Mouse (Mus musculus) forebrain, embryonic 13.5 days (tissue): ENCODE results near the gene Helz2. TPM values are rescaled to one million over a fixed set of nuclear protein-coding genes. Genes with fewer than 3 reads are reported as not detected.

Experiments used
- ATAC-seq: fragments of 200-750 bp; cut with Nextera tagmentation; 2 replicates; pipeline ENCODE4 v1.8.0; 2017
- H3K27ac ChIP-seq: fragments of 300-500 bp; sonication (generic); 2 replicates; pipeline ENCODE4 v1.5.1; 2015; ENCODE audit warnings: inconsistent platforms, mild to moderate bottlenecking, moderate library complexity
- H3K27me3 ChIP-seq: fragments of 300-500 bp; sonication (generic); 2 replicates; pipeline ENCODE4 v1.6.1; 2015; ENCODE audit warnings: mild to moderate bottlenecking, inconsistent platforms
- H3K36me3 ChIP-seq: fragments of 300-500 bp; sonication (generic); 2 replicates; pipeline ENCODE4 v1.6.1; 2015; ENCODE audit warnings: mild to moderate bottlenecking, inconsistent platforms; ENCODE audit not compliant: poor library complexity, severe bottlenecking
- H3K4me1 ChIP-seq: fragments of 300-500 bp; sonication (generic); 2 replicates; pipeline ENCODE4 v1.6.1; 2015; ENCODE audit warnings: inconsistent platforms
- H3K4me2 ChIP-seq: fragments of 300-500 bp; sonication (generic); 2 replicates; pipeline ENCODE4 v1.6.1; 2015; ENCODE audit warnings: inconsistent platforms, mild to moderate bottlenecking, moderate library complexity
- H3K4me3 ChIP-seq: fragments of 300-500 bp; sonication (generic); 2 replicates; pipeline ENCODE4 v1.5.1; 2015; ENCODE audit warnings: mild to moderate bottlenecking, inconsistent platforms
- H3K9ac ChIP-seq: fragments of 300-500 bp; sonication (generic); 2 replicates; pipeline ENCODE4 v1.6.1; 2015; ENCODE audit warnings: mild to moderate bottlenecking, inconsistent platforms
- H3K9me3 ChIP-seq: fragments of 300-500 bp; sonication (generic); replicated peaks from 2 replicates; pipeline ENCODE4 v1.6.1; 2016; ENCODE audit warnings: inconsistent platforms
- WGBS: fragments of 180-500 bp; shearing (Covaris S2); methylation state at CpG from one replicate; pipeline ENCODE4 v1.1.7; 2015; 5-methylcytosine and 5-hydroxymethylcytosine counted together
- polyA plus RNA-seq: library from polyadenylated mRNA; unstranded; fragments of >200 nt; fragmentation: Nextera tagmentation; extraction: Ambion mirVana; gene quantifications from 2 replicates; pipeline ENCODE4 v1.2.1, GENCODE M21; 2015

Gene Helz2
- polyA plus RNA-seq, 1 experiment from 2014 or later: 0.26 TPM

GRCm38 (mm10) chr2:181187121-181188000, 54.5 kb downstream of the Helz2 start, which contains the start of gene Ppdpf:
TSS of gene Ppdpf (plus strand) at chr2:181187247.
- Histone ChIP-seq H3K27ac (peak within 1 kb of the TSS; percentile 95), H3K4me2 (peak within 1 kb of the TSS; percentile 71), H3K9me3 (no peaks in the 10 kb centered on the region), H3K9ac (peak within 1 kb of the TSS; percentile 98), H3K4me3 (peak within 1 kb of the TSS; percentile 81), H3K36me3 (peaks cover 16% of the 10 kb centered on the region), H3K27me3 (0 out of 2 replicates have a peak, but pooled peaks cover 6% of the 10 kb centered on the region), H3K4me1 (peaks cover 13% of the 10 kb centered on the region)
- ATAC-seq: peak; percentile 96
- WGBS: under 1% methylated on average over 63 of the region's 64 CpGs

- peak overlapping the region; percentile 95 for H3K27ac ChIP-seq
- no peaks in the 10 kb centered on the region for H3K9me3 ChIP-seq
- peak overlapping the region; percentile 98 for H3K9ac ChIP-seq
- peak overlapping the region; percentile 71 for H3K4me2 ChIP-seq
- under 1% methylated on average over 14 of the region's 14 CpGs for WGBS
- 0 out of 2 replicates have a peak, but pooled peaks cover 6% of the 10 kb centered on the region for H3K27me3 ChIP-seq
- peak overlapping the region; percentile 81 for H3K4me3 ChIP-seq
- H3K4me1 ChIP-seq: peaks cover 13% of the 10 kb centered on the region
- peaks cover 16% of the 10 kb centered on the region for H3K36me3 ChIP-seq
- ATAC-seq: peak; percentile 89
Observed at GRCm38 (mm10) chr2:181186635-181187034, 55.2 kb downstream of the Helz2 start.

GRCm38 (mm10) chr2:181180898-181181297, 60.9 kb downstream of the Helz2 start:
- ATAC-seq: no peak
- Histone ChIP-seq H3K4me3 (no peak overlapping the region), H3K27me3 (0 out of 2 replicates have a peak, but pooled peaks cover 6% of the 10 kb centered on the region), H3K9me3 (no peaks in the 10 kb centered on the region), H3K4me2 (no peak overlapping the region), H3K9ac (no peak overlapping the region), H3K27ac (no peak overlapping the region), H3K4me1 (no peaks in the 10 kb centered on the region), H3K36me3 (no peaks in the 10 kb centered on the region)
- 78% methylated on average over 6 of the region's 6 CpGs for WGBS

GRCm38 (mm10) chr2:181178471-181178870, 63.4 kb downstream of the Helz2 start:
- no peaks in the 10 kb centered on the region for H3K36me3 ChIP-seq
- no peak overlapping the region for H3K4me3 ChIP-seq
- H3K27me3 ChIP-seq: no peaks in the 10 kb centered on the region
- ATAC-seq: no peak
- no peak overlapping the region for H3K9ac ChIP-seq
- 81% methylated on average over 5 of the region's 5 CpGs for WGBS
- H3K4me1 ChIP-seq: no peaks in the 10 kb centered on the region
- H3K9me3 ChIP-seq: no peaks in the 10 kb centered on the region
- no peak overlapping the region for H3K27ac ChIP-seq
- H3K4me2 ChIP-seq: no peak overlapping the region

GRCm38 (mm10) chr2:181178015-181178414, 63.8 kb downstream of the Helz2 start:
- H3K27me3 ChIP-seq: no peaks in the 10 kb centered on the region
- no peaks in the 10 kb centered on the region for H3K9me3 ChIP-seq
- no peak for ATAC-seq
- H3K4me1 ChIP-seq: no peaks in the 10 kb centered on the region
- H3K36me3 ChIP-seq: no peaks in the 10 kb centered on the region
- no peak overlapping the region for H3K9ac ChIP-seq
- H3K4me3 ChIP-seq: no peak overlapping the region
- no peak overlapping the region for H3K27ac ChIP-seq
- 80% methylated on average over 3 of the region's 3 CpGs for WGBS
- H3K4me2 ChIP-seq: no peak overlapping the region

Other genes starting within 250 kb of the Helz2 start
- 13.0 and 13.4 TPM in 2 replicates for gene Chrna4, start 198.5 kb downstream of the Helz2 start, polyA plus RNA-seq
- 28.1 and 31.8 TPM in 2 replicates for gene Kcnq2, start 106.7 kb downstream of the Helz2 start, polyA plus RNA-seq
- gene Eef1a2, start 85.0 kb downstream of the Helz2 start, polyA plus RNA-seq: 1.7 and 1.9 TPM in 2 replicates
- 540 and 547 TPM in 2 replicates for gene Ppdpf, start 54.8 kb downstream of the Helz2 start, polyA plus RNA-seq
- not detected in 2 replicates for gene Ptk6, start 39.2 kb downstream of the Helz2 start, polyA plus RNA-seq
- 0.06 and 0.11 TPM in 2 replicates for gene Srms, start 28.8 kb downstream of the Helz2 start, polyA plus RNA-seq
- 0.15 and 0.23 TPM in 2 replicates for gene Fndc11, start 22.0 kb downstream of the Helz2 start, polyA plus RNA-seq
- 19.5 and 20.5 TPM in 2 replicates for gene Gmeb2, start 46.0 kb upstream of the Helz2 start, polyA plus RNA-seq
- 651 and 655 TPM in 2 replicates for gene Stmn3, start 72.5 kb upstream of the Helz2 start, polyA plus RNA-seq
- 35.9 and 49.3 TPM in 2 replicates for gene Rtel1, start 77.7 kb upstream of the Helz2 start, polyA plus RNA-seq
- 54.6 and 58.5 TPM in 2 replicates for gene Zgpat, start 122.9 kb upstream of the Helz2 start, polyA plus RNA-seq
- gene Arfrp1, start 123.4 kb upstream of the Helz2 start, polyA plus RNA-seq: 90.5 and 98.2 TPM in 2 replicates
- 33.1 and 37.1 TPM in 2 replicates for gene Lime1, start 138.1 kb upstream of the Helz2 start, polyA plus RNA-seq
- gene Zbtb46, start 217.4 kb upstream of the Helz2 start, polyA plus RNA-seq: 10.2 and 12.8 TPM in 2 replicates